Mouse (Mus musculus) intestine, embryonic 14.5 days (tissue): Measurements from ENCODE around the gene Ccdc183. TPM values are rescaled to one million over a fixed set of nuclear protein-coding genes. Genes with fewer than 3 reads are reported as not detected.
A peak's percentile ranks its signal among the peaks of the same experiment; 100 is the strongest.

Experiments used
- ATAC-seq: fragments of 200-750 bp; cut with Nextera tagmentation; replicated peaks from 2 replicates; pipeline ENCODE4 v1.8.0; 2017; ENCODE audit warnings: low read depth, moderate number of reproducible peaks, moderate TSS enrichment, moderate library complexity; ENCODE audit not compliant: low FRiP score, low TSS enrichment
- DNase-seq: peaks from one replicate; pipeline ENCODE4 v3.0.0-alpha.2; 2018; ENCODE audit warnings: low spot score
- H3K27ac ChIP-seq: fragments of 300-500 bp; sonication (generic); 2 replicates; pipeline ENCODE4 v1.5.1; 2014; ENCODE audit warnings: low read depth, mild to moderate bottlenecking, control low read depth
- H3K27me3 ChIP-seq: fragments of 300-500 bp; sonication (generic); replicated peaks from 2 replicates; pipeline ENCODE4 v1.6.1; 2014; ENCODE audit warnings: low read length, control low read depth; ENCODE audit not compliant: control insufficient read depth, insufficient read depth
- H3K36me3 ChIP-seq: fragments of 300-500 bp; sonication (generic); 2 replicates; pipeline ENCODE4 v1.6.1; 2014; ENCODE audit warnings: low read length, control low read depth; ENCODE audit not compliant: control insufficient read depth, insufficient read depth
- H3K4me1 ChIP-seq: fragments of 300-500 bp; sonication (generic); replicated peaks from 2 replicates; pipeline ENCODE4 v1.6.1; 2014; ENCODE audit warnings: low read length, control low read depth, mixed read lengths; ENCODE audit not compliant: control insufficient read depth, insufficient read depth
- H3K4me2 ChIP-seq: fragments of 300-500 bp; sonication (generic); 2 replicates; pipeline ENCODE4 v1.6.1; 2014; ENCODE audit warnings: low read length
- H3K4me3 ChIP-seq: fragments of 300-500 bp; sonication (generic); 2 replicates; pipeline ENCODE4 v1.5.1; 2014; ENCODE audit warnings: low read depth, low read length, control low read depth, mixed read lengths
- H3K9ac ChIP-seq: fragments of 300-500 bp; sonication (generic); 2 replicates; pipeline ENCODE4 v1.6.1; 2014; ENCODE audit warnings: mild to moderate bottlenecking, low read length
- H3K9me3 ChIP-seq: fragments of 300-500 bp; sonication (generic); 2 replicates; pipeline ENCODE4 v1.6.1; 2016; ENCODE audit warnings: low read length, control low read depth; ENCODE audit not compliant: control insufficient read depth
- WGBS: fragments of 180-500 bp; shearing (Covaris S2); extraction: QIAGEN DNeasy Blood & Tissue Kit; methylation state at CpG from one replicate; pipeline ENCODE4 v1.1.7; 2014; 5-methylcytosine and 5-hydroxymethylcytosine counted together
- polyA plus RNA-seq: library from polyadenylated mRNA; unstranded; fragments of >200 nt; fragmentation: Nextera tagmentation; extraction: Ambion mirVana; gene quantifications from 2 replicates; pipeline ENCODE4 v1.2.1, GENCODE M21; 2014

Gene Ccdc183
- polyA plus RNA-seq, 1 experiment from 2014 or later = 0.24 TPM

DNA sequence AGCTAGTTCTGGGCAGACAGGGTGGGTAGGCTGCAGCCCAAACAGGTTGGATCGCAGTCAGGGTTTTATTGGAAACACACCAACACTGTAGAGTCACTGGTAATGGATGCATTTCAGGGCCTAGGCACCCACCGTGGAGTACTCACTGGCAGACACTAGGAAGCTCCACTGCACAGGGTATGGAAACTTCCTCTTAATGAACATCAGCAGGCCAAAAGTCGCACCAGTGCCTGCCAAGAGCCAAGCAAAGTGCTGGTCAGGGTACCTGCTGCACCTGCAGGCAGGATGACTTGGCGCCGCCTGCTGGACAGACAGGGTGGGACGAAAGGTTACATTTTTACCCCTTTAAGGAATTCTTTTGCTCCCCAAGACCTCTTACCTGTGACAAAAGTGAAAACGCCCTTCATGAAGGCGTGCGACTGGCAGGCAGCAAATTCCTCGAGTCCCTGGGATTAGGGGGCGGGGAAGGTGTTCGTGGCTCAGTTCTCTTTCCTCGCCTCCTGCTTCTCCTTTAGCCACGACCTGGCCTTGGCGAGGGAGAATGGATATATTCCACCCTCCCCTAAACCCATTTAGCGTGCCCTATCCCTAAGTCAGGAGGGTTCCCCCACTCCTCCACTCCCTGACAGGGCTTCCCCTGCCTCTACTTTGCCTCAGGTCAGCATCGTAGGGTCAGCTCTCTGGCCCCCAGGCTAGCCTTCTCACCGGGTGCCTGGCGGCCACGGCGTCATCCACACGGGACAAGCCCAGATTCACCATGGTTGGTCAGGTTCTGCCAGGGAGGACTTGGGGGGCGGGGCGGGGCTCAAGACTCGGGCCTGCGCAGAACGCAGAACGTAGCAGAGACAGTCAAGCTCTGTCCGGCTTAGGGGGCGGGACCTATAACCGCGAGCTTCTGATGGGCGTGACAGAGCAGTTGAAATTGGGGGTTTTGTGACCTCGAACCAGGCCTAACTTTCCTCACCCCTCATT lies 4.0 kb upstream of the Ccdc183 start, which contains the start of gene Tmem141:
Gene Tmem141, minus strand, starts transcription at position 777 of the 972 bp plus-strand sequence.
- Histone ChIP-seq H3K9me3 (no peaks in the 10 kb centered on the region), H3K27me3 (peaks cover 19% of the 10 kb centered on the region), H3K4me1 (0 out of 2 replicates have a peak, but pooled peaks cover 8% of the 10 kb centered on the region), H3K9ac (peak within 1 kb of the TSS; percentile 49), H3K27ac (peak within 1 kb of the TSS; percentile 47; the same call in 1 of the 2 replicates), H3K4me2 (peak within 1 kb of the TSS; percentile 87), H3K4me3 (peak within 1 kb of the TSS; percentile 50), H3K36me3 (no peaks in the 10 kb centered on the region)
- peak; percentile 88 for DNase-seq
- 6% methylated on average over 34 of the region's 34 CpGs for whole genome bisulfite sequencing
- ATAC-seq = peak; percentile 94

DNA sequence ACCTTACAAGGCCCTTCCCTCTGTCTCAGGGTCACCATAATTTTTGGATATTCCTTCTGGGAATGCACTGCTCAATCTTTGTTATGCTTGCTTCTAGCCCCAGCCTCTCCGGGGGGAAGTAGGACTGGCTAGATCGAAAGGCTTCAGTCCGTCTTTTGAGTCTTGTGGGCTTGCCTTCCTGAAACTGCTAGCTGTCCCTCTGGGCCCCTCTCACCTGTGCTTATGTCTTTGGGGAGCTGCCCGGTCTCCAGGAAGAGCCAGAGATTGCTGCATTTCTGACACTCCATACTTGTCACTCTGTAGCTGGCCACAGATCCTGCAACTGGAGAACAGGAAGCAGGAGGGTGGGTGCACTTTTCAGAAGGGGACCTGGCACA lies 3.4 kb upstream of the Ccdc183 start:
- no peak for DNase-seq
- peak overlapping the region; percentile 87; the same call in 1 of the 2 replicates for H3K4me2 ChIP-seq
- 87% methylated on average over 4 of the region's 4 CpGs for WGBS
- H3K27me3 ChIP-seq = peaks cover 26% of the 10 kb centered on the region
- no peak overlapping the region for H3K9ac ChIP-seq
- no peaks in the 10 kb centered on the region for H3K36me3 ChIP-seq
- H3K27ac ChIP-seq = no peak overlapping the region
- H3K4me1 ChIP-seq = 0 out of 2 replicates have a peak, but pooled peaks cover 10% of the 10 kb centered on the region
- ATAC-seq = no peak
- H3K4me3 ChIP-seq = no peak overlapping the region
- no peaks in the 10 kb centered on the region for H3K9me3 ChIP-seq

DNA sequence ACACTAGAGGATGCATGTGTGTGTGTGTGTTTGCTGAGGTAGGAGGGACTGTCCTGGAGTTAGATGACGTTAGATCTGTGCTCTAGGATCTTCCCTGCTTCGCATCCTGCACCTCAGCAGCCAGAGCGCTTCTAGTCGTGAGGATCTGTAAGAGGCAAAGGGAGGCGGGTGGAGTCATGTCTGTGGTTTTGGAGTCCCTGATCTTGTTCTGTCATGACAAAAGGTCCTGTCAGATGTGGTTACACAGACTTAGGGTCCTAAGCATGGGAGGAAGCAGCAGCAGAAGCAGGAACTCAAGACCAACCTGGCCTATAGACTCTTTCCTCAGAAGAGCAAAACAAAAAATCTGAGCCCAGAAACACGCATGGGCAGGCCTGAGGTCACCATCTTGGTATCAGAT lies 2.9 kb upstream of the Ccdc183 start:
- H3K27ac ChIP-seq = no peak overlapping the region
- no peaks in the 10 kb centered on the region for H3K9me3 ChIP-seq
- WGBS = 78% methylated on average over 6 of the region's 6 CpGs
- no peaks in the 10 kb centered on the region for H3K36me3 ChIP-seq
- 0 out of 2 replicates have a peak, but pooled peaks cover 10% of the 10 kb centered on the region for H3K4me1 ChIP-seq
- no peak overlapping the region for H3K4me3 ChIP-seq
- ATAC-seq (no peak), DNase-seq (no peak)
- no peak overlapping the region for H3K9ac ChIP-seq
- no peak overlapping the region for H3K4me2 ChIP-seq
- H3K27me3 ChIP-seq = peaks cover 30% of the 10 kb centered on the region

DNA sequence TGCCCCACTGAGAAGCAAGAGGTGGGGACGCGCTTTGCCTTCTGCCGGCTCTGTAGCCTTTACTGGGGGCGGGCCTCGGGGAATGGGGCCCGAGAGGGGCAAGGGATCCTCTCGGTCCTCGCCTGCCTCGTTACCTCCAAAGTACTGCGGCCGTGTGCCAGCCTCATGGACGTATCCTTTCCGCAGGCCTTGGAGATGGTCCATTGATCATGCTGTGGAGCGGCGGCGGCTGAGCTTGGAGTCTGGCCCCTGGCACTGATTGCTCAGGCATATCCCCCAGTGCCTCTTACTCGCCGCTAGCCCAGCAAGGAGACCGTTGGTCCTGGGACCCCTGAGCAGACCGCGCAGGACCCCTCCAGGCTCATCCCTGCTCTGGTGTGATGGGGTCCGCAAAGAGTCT lies 1.1 kb downstream of the Ccdc183 start:
- no peak overlapping the region for H3K9ac ChIP-seq
- DNase-seq (peak; percentile 57), ATAC-seq (no peak)
- 0 out of 2 replicates have a peak overlapping the region, but pooled peaks have one; percentile 1 for H3K4me3 ChIP-seq
- no peak overlapping the region for H3K27ac ChIP-seq
- H3K36me3 ChIP-seq = no peaks in the 10 kb centered on the region
- 0 out of 2 replicates have a peak, but pooled peaks cover 9% of the 10 kb centered on the region for H3K4me1 ChIP-seq
- H3K27me3 ChIP-seq = peaks cover 50% of the 10 kb centered on the region
- WGBS = 22% methylated on average over 22 of the region's 22 CpGs
- no peaks in the 10 kb centered on the region for H3K9me3 ChIP-seq
- peak overlapping the region; percentile 42 for H3K4me2 ChIP-seq

DNA sequence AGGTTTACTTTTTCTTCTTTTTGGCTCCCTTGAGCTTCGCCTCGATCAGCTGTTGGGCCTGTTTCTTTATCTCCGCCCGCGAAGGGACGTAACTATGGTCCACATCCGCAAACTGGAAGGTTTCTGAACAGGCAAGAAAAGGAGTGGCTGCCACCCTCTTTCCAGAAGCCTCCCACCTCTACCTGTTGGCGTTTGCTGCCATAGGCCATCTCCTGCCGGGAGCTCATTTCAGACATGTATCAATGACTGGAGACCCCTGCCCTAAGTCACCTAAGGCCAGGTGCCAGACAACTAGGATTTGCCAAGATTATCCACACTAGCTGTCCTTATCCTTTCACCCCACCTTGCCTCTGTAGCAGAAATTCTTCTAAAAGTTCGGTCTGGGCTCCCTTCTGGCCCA lies 8.8 kb downstream of the Ccdc183 start:
- H3K9me3 ChIP-seq = no peaks in the 10 kb centered on the region
- H3K4me3 ChIP-seq = peak overlapping the region; percentile 94
- peak overlapping the region; percentile 95; the same call in 1 of the 2 replicates for H3K27ac ChIP-seq
- DNase-seq (no peak), ATAC-seq (peak; percentile 13; the same call in 1 of the 2 replicates)
- peak overlapping the region; percentile 86 for H3K4me2 ChIP-seq
- 52% methylated on average over 10 of the region's 10 CpGs for WGBS
- peaks cover 17% of the 10 kb centered on the region for H3K4me1 ChIP-seq
- H3K9ac ChIP-seq = peak overlapping the region; percentile 95; the same call in 1 of the 2 replicates
- peaks cover 5% of the 10 kb centered on the region; the same call in 1 of the 2 replicates for H3K36me3 ChIP-seq
- H3K27me3 ChIP-seq = 0 out of 2 replicates have a peak, but pooled peaks cover 5% of the 10 kb centered on the region

DNA sequence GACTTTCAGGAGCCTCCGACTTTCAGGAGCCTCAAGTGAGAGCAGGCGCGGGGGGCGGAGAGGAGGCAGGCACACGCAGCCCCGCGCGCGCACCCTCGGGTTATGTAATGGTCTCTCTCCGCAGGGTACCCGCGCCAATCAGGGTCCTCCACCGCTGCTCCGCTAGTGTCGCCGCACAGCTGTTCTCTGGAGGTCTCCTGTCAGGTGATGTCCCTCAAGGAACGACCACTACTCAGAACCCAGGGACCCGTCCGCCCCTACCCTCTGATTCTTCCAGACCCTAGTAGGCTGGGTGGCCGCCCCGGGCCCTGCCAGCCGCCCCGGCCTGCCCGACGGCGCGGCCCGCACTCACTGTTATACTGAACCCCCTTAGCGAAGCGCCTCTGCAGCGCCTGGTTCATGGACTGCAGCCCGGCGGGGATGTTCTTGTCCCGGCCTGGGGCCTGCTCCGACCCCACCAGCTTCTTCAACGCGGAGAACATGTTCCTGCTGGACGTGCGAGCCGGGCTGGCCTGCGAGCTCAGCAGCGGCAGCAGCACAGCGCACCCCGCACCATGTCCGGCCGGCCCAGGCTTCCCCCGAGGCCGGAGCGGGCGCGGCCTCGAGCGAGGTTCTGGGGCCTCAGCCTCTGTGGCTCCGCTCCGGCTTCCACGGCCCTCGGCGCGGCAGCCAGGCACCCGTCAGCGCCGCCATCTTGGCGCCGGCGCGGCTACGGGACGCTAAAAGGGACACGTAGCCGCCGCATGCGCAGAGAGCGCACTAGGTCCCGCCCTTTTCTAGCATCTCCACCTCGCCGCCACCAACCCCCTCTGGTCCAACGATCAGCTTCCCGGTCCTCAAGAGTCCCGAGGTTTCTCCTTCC lies 9.5 kb downstream of the Ccdc183 start, which contains the start of gene Rabl6:
Gene Rabl6, minus strand, starts transcription at position 761 of the 862 bp plus-strand sequence.
- ATAC-seq (peak; percentile 92), DNase-seq (peak; percentile 90)
- no peaks in the 10 kb centered on the region for H3K9me3 ChIP-seq
- peak within 1 kb of the TSS; percentile 95 for H3K9ac ChIP-seq
- H3K4me2 ChIP-seq = peak within 1 kb of the TSS; percentile 86
- 0 out of 2 replicates have a peak, but pooled peaks cover 3% of the 10 kb centered on the region for H3K27me3 ChIP-seq
- peaks cover 17% of the 10 kb centered on the region for H3K4me1 ChIP-seq
- H3K27ac ChIP-seq = peak within 1 kb of the TSS; percentile 95
- peak within 1 kb of the TSS; percentile 94 for H3K4me3 ChIP-seq
- under 1% methylated on average over 77 of the region's 80 CpGs for WGBS
- peaks cover 7% of the 10 kb centered on the region for H3K36me3 ChIP-seq

DNA sequence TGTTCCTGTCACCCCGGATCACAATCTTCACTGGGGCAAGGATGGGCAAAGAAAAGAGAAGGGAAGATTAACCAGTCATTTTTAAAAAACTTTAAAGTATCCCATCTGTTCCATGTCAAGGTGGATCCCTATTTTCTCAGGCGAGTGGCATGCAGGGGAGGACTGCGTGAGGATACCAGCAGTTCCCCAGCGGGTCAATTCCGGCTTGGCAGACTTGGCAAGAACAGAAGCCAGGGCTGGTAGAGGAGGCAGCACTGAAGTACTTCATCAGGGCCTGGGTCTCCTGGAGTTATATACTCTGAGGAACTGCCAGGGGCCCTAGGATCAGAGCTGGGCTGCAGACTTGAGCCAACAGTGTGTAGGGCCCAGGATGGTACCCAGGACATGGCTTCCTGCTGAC lies 15.0 kb downstream of the Ccdc183 start:
- Histone ChIP-seq H3K36me3 (peaks cover 59% of the 10 kb centered on the region), H3K27me3 (no peaks in the 10 kb centered on the region), H3K4me3 (no peak overlapping the region), H3K9me3 (no peaks in the 10 kb centered on the region), H3K9ac (no peak overlapping the region), H3K4me1 (peaks cover 13% of the 10 kb centered on the region), H3K27ac (no peak overlapping the region), H3K4me2 (no peak overlapping the region)
- 88% methylated on average over 5 of the region's 5 CpGs for WGBS
- DNase-seq = no peak
- no peak for ATAC-seq

DNA sequence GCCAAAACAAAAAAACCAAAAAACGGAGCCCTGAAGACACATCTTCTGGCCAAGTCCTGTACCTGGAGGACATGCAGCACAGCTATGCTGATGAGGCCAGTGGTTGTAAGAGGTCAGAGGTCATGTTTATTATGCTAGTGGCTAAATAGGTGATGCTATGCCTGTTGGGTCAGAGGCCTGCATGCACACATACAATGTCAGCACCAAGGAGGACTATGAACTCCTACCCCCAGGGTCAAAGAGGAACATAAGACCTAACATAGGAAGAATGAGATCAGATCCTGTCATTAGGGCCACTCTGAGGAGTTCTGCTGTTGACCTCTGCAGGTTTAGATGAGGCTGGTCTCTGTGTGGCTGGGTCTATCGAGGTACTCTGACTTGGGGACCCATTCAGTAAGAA lies 17.4 kb downstream of the Ccdc183 start:
- Histone ChIP-seq H3K4me2 (no peak overlapping the region), H3K4me1 (no peaks in the 10 kb centered on the region), H3K4me3 (no peak overlapping the region), H3K36me3 (peaks cover 84% of the 10 kb centered on the region), H3K27ac (no peak overlapping the region), H3K9ac (no peak overlapping the region), H3K9me3 (no peaks in the 10 kb centered on the region), H3K27me3 (no peaks in the 10 kb centered on the region)
- ATAC-seq (no peak), DNase-seq (no peak)
- WGBS = 85% methylated on average over 2 of the region's 2 CpGs
